Mouse (Mus musculus) NIH3T3 (cell line): Measurements from ENCODE around the gene Ptpn13.

Experiments
- DNase-seq: peaks from one replicate; pipeline ENCODE4 v3.0.0-alpha.2; 2012; ENCODE audit warnings: low read depth

The Ptpn13 gene

DNA sequence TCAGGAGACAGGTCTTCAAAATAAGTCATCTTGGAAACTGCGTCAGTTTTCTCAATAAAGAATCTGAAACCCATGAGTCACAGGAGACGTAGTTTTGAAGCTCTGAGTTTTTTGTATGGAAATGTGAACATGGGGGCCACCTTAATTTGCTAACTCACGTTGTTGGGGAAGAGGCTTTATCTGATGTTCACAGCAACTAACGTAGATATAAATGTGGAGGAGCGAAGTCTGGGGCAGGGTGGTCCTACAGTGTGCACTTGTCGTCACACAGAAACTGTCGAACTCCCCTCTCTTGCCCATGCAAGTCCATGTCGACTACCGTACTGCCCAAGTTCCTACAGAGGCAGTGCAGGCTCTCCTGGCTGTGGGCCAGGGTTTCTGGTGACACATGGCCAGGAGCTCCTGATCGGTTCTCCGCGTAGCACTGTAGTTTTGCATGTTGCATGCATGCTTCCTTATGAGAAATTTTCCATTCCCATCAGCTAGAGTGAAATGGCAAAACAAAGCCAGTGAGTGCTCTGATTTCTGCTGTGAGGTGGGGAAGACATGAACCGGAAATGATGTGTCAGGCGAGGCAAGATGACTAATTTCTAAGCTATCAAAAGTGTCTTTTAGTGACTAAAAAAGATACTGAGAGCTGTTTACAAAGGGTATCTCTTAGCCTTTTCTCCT is 93.9 kb downstream of the Ptpn13 start:
- peak; percentile 40 for DNase-seq

DNA sequence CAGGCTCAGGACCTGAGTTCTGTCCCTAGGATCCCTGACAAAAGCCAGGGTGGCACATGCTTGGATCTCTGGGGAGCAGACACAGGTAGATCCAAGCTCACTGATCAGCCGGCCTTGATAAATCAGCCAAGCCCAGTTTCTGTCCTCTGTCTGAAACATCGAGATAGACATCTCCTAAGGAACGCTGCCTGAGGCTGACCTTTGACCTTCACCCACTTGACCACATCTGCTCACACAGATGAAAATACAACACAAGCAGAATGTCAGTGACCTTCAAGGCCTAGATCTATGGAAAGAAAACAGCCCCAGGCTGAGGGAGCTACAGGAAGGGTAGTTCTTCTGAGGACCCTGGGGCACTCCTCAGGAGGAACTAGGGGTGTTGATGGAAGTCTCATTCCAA is 97.4 kb downstream of the Ptpn13 start:
- no peak for DNase-seq

DNA sequence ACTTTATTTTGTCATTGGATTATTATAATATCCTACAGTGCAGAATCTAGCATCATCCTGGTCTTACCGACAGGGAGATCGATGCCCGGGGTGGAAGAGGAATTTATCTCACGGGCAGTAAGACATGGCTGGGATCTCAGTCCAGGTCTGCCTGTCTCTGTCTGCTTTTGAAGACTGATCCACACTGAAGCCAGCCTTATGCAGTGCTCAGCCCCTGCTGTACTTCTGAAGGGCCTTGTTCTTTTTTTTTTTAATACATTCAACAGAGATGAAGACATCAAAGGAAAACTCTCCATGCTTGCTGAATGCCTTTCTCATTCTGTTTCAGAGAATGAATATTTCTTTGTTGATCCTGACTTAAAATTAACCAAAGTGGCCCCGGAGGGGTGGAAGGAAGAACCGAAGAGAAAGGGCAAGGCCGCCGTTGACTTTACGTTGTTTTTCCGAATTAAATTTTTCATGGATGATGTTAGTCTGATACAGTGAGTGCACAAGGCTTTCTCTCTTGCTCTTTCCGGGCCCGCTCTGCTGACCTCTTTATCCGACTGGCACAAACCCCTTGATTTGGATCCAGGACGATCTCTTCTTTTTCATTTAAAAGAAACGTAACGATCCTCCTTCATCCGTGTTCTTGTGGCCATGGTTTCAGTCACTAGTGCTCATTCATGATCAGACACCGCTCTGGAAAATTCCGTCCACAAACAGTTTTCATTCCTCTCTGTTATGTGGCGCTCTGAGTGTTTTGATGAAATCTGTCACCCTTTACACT is 101.9 kb downstream of the Ptpn13 start:
- DNase-seq = no peak

DNA sequence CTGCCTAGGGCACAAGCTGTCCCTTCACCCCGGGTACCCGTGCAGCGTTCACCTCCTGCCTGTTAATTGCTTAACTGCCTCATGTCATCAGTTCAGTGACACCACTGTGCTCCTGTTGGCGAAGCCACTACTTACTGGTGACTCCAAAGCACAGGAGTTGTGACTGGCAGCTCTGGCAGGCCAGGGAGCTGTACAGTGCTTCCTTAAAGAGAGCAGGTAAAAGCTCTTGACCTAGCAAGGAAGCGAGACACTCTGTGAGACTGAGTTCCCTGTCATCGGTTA is 102.4 kb downstream of the Ptpn13 start:
- DNase-seq = no peak

DNA sequence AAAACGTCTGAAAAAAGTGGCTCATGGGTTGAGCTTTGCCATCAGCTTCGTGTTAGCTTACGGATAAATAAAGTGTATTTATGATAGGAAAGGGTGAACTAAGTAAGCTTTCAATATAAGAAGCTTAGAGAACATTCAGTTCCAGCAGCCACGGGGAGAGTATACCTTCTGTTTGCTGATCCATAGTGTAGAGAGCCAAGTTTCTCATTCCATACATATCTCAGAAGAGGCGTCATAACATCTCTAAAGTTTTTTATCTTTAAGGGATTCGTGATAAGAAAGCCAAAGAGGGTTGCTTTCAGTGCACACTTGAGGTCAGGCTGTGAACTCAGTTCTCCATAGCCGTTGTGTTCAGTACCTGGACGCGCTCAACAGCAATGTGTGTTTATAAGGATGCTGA is 105.2 kb downstream of the Ptpn13 start:
- no peak for DNase-seq

DNA sequence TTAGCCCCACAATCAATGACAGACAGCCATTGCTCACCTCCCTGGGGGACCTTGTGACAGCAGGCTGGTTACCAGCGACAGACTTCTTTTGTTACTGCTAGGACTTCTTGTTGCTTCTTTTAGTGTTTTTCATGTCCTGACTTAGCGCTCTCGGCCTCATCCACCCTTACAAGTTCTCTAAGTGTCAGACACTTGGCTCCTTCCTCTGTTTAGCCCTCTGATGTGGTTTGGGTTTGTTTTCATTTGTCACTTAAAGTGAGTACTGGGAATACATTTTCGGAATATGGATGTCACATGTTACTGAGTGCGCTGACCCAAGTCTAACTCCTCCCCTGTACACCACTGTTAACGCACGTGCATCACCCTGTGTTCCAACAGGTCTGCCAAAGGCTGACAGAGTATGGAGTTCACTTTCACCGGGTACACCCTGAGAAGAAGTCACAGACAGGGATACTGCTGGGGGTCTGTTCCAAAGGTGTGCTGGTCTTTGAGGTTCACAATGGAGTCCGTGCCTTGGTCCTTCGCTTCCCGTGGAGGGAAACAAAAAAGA is 107.9 kb downstream of the Ptpn13 start:
- DNase-seq = no peak

DNA sequence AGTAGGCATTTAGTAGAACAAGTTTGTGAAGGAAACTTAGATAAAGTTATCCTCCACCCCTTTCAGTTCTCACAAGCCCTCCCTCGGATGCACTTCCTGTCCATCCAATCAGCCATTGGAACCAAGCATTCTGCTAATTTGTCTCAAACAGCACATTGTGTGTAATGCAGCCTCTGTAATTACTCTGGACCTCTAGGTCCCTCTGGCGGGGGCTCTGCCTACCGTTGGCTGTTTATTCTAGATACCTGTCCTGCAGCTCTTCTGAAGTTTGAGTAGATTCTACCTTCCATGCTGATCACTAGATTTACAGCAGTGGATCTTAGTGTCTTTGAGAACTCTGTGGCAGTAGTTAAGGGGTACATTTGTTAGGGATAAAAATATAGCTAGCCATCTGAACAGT is 109.5 kb downstream of the Ptpn13 start:
- no peak for DNase-seq

DNA sequence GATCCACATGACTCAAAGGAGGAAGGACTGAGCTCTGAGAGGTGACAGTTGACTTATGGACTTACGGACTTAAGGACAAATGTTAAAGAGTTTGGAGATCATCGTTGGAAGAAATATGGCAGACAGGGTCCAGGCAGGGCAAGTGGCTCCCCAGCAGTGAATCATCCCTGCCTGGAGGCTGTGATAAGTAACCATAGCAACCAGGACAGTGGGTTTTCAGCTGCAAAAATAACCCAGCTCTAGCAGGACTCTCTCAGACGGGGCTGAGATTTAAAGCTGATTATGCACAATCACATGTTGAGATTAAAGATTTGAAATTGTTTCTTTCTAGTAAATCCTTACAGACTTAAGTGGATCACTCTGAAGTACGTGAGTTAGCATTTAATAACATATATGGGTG is 112.4 kb downstream of the Ptpn13 start:
- no peak for DNase-seq

DNA sequence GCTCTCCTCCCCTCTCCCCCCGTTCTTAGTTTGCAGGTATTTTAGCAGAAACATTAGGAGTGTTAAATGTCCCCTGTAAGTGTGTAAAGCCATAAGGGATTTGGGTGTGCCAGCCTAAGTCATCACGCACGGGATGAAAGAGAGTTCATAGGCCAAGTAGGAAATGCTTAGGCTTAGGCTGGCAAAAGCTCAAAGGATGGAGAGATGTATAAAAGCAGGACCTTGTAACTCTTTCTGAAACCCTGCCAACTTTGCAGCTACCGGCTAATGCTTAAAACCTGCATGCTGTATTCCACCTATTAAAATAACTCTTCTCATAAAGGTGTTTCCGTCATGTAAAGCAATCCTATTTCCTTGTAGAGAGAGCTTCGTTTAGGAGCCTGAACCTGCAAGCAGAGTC is 115.6 kb downstream of the Ptpn13 start:
- no peak for DNase-seq

DNA sequence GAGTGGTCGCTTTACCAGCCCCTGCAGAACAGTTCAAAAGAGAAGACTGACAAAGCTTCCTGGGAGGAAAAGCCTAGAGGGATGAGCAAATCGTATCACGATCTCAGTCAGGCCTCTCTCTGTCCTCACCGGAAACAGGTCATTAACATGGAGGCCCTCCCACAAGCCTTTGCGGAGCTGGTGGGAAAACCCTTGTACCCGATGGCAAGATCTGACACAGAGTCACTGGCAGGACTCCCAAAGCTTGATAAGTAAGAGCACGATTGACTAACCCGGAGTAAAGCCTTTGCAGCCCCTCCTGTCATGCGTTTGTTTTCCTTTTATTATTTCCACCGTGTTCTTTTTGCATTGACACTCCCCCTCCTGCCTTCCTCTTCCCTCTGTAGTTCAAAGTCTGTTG is 116.1 kb downstream of the Ptpn13 start:
- DNase-seq = no peak

DNA sequence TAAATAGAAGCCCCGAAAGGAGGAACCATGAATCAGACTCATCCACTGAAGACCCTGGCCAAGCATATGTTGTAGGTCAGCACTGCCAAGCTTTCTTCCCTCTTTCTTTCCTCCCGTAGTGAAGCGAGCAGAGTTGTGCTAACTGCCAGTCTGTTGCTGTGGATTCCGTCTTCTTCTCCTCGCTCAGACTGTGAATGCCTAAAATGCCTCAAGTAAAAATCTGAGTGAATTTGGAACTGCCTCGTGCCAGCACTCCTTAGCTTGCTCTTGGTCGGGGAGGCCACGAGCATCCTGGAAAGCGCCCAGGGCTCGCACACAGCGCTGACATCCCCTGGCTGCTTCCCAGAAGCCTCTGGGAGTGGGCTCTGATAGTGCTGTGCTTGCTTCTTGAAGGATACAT is 116.5 kb downstream of the Ptpn13 start:
- no peak for DNase-seq

DNA sequence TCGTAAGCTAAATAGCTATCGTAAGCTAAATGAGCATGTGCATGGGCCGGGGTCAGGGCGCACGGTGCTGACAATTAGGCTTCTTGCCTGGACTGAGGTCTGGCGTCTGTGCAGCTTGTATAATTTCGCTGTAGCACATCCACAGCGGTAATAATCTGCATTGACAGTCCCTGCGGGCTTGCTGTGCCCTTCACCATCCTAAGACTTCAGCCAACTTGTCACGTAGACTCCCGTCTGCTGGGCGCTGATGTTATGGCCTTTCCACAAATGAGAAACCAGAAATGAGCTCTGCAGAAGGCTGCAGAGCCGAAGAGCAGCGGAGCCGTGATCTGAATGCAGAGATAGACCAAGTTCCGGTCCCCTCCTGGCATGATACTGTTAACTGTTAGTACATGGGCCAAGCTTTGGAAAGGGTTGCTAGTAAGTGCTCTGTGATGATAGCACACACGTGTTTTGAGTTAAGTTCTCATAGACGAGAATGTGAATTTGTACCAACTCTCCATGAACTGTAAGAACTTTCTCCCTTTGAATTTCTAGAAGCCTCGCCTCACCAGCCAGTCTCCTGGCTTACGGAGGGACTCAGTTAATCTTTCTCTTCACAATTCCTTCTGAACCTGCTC is 120.5 kb downstream of the Ptpn13 start:
- DNase-seq = peak; percentile 4

DNA sequence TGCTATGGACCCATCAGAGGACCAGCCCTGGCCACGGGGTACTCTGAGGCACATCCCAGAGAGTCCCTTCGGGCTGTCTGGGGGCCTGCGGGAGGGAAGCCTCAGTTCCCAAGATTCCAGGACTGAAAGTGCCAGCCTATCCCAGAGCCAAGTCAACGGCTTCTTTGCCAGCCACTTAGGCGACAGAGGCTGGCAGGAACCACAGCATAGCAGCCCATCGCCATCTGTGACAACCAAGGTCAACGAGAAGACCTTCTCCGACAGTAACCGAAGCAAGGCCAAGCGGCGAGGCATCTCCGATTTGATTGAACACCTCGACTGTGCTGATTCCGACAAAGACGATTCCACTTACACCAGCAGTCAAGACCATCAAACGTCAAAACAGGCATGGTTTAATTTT is 129.8 kb downstream of the Ptpn13 start:
- DNase-seq = no peak

DNA sequence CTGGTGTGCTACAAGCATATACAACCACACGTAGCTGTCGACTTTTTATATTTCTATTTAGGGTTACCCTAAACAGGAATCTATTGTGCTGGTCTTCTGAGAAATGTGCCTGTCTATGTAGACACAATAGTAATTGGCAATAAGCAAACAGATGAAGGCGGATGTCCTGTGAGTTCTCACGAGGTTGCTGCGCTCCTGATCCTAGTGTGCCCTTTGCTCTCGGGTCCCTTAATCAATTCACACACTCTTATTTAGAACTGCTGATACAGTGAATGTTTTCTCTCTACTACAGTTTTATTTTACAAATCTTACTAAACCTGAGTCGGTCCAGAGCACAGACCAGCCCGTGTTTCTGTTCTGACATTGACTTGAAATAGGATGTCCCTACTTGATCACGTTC is 135.6 kb downstream of the Ptpn13 start:
- no peak for DNase-seq

DNA sequence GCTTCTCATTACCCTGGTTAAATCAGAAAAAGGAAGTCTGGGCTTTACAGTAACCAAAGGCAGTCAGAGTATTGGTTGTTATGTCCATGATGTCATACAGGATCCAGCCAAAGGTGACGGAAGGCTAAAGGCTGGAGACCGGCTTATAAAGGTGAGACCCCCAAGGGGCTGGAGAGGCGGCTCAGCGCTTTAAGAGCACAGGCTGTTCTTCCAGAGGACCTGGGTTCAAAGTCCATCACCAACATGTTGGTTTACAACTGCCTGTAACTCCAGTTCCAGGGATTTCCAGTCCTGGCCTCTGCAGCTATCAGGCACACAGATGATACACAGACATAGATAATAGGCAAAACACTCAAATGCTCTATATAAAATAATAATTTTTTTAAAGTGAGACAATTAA is 143.0 kb downstream of the Ptpn13 start:
- no peak for DNase-seq

DNA sequence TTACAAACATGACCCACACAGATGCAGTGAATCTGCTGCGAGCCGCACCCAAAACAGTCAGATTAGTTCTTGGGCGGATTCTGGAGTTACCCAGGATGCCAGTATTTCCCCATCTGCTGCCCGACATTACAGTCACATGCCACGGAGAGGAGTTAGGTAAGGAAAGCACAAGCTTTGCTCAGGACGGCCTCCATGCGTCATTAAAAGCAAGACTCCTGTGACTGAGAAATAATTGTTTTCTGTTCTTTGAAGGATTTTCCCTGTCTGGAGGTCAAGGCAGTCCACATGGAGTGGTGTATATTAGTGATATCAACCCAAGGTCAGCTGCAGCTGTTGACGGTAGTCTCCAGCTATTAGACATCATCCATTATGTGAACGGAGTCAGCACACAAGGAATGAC is 144.5 kb downstream of the Ptpn13 start:
- no peak for DNase-seq

DNA sequence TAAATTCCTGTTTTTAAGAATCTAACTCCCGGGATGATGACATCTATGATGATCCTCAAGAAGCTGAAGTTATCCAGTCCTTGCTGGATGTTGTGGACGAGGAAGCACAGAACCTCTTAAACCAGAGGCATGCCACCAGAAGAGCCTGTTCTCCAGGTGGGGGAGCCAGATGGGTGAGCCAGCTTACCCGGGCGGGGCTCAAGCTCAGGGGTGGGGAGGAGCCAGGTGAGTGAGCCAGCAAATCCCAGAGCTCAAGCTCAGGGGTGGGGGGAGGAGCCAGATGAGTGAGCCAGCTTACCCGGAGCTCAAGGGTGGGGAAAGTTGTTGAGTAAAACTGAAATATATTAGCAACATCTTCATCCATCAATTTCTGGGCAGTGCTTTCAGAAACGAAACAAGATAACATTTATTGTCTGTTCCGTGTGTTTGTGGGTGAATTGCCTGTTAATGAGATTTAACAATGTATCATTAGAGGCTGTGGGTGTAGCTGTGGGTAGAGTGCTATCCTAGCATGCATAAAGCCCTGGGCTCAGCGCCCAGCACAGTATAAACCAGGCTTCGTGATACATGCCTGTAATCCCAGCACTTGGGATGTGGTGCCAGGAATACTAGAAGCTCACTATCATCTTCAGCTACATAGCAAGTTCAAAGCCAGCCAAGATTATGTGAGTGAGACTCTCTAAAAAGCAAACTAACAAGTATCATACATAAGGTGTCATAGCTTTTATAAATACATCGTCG is 154.9 kb downstream of the Ptpn13 start:
- peak; percentile 36 for DNase-seq

DNA sequence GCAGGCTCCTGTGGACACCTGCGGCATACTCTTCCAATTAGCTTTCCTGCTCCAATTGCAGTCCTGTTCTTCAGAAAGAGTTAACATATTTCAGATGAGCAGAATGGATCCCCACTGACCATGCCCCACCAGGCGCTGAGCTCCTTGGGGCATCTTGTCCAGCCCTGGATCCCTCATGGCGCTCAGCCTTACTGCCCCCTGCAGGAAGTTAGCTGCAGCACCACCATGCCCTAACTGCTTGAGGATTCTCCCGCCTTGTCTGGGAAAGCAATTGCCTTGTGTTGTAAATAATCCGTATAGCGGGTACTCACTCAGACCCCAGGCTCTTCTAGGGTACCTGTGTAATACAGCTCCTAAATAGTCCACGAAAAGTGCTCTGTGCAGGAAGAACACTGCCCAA is 162.2 kb downstream of the Ptpn13 start:
- peak; percentile 25 for DNase-seq

DNA sequence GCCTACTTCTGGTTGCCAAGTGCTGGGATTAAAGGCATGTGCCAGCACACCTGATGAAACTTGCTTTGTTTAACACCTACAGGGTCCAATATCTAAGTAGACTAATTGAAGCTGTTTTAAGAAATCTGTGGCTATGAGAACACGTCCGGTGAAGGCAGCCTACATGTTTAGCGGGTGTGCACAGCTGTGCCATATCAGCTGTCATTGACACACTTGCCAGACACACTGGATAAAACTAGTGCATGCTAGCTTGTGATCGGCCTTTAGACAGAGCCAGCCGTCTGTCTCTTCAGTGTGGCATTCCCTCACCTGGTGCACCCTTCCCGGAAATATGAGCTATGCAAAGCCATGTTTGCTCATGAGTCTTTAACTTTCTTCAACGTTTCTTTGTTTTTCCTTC is 166.9 kb downstream of the Ptpn13 start:
- DNase-seq = no peak

DNA sequence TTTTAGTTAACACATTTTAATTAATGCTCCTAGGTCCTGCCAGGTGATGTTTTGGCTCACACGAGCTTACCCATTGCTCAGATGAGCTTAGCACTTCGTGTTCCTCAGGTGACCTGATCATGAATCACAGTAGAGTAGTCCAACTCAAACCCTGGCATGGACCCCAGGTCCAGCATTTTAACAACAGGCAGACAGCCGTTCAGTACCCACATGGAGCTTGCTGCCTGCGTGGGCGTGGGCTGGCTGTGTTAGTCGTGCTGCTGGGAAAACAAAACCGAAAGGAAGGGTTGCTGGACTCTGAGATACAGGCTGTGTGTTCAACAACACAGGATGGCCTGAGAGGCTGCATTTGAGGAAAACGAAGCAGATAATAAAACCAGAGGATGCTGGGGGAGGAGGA is 167.7 kb downstream of the Ptpn13 start:
- DNase-seq = peak; percentile 90

DNA sequence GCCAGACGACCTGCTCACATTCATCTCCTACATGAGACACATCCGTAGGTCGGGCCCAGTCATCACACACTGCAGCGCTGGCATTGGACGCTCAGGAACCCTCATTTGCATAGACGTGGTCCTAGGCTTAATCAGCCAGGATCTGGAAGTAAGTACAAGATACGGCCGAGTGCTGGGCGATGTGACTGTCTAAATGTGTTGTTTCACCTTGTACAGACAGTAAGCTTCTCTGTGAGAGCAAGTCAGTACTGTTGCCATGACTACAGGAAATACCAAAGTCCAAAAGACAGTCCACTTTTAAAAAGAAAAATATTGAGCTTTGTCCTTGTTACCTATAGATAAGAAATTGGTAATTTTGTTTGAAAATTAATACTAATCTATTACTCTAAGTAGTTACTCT is 168.6 kb downstream of the Ptpn13 start:
- no peak for DNase-seq

DNA sequence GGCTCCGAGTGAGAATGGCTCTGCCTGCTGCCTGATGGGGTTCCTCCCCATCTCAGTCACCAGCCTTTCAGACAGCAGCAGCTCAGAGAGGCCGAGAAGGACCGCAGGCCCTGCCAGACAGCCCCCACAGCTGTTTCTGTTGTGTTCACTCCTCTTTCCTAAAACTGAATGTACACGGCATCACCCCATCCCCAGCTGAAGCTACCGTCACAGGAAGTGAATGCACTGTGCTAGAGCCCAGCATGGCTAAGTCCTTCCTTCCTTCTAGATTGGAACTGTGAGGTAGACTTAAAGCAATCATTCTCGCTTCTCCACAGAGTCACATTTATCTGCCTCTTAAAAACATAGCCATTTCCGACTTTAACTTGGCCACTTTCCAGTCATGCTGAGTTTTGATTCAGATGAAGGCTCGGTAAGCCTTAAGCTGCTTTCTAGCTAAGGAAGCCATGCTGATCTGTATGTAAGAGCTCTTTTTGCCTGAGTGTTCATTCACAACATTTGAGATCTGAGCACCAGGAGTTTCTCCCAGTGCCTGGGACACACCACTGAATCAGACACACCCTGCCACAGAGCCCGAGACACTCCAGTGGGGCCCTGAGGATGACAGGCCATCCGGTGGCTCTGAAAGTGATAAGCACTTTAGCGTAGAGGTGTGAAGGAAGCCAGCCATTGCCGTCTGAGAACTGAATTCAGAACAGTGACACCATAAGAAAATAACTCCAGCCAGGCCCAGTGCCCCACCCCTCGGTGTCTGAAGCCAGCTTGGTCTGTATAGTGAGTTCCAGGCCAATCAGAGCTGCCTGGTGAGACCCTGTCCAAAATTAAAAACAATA is 170.6 kb downstream of the Ptpn13 start:
- DNase-seq = no peak
